Mouse (Mus musculus) lung, postnatal 0 days (tissue): ENCODE measurements around the gene Csf1.

Source experiments
- CTCF ChIP-seq: IDR thresholded peaks from 2 replicates; pipeline ENCODE4 v1.5.1; 2016; ENCODE audit warnings: antibody characterized with exemption, mild to moderate bottlenecking
- EP300 ChIP-seq: IDR thresholded peaks from 2 replicates; pipeline ENCODE4 v1.6.1; 2016; ENCODE audit warnings: antibody characterized with exemption, mild to moderate bottlenecking, control low read depth

DNA sequence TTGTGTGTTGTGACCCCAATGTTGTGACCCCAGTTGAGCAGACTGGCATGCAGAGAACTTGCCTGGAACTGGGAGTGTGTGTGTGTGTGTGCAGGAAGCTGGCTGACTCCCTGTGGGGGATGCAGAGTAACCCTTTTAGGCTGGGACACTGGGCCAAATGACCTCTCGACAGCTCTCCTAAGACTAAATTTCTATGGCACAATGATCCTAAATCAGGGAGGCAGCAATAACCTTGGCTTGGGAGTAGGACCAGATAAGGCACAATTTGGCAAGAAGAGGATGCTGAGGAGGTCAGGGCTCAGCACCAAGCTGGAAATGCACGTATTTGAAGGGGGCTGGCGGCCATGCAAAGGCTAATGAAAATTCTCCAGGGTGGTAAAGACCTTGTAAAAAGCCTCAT lies 14.2 kb downstream of the Csf1 start:
- no peak for TF ChIP-seq CTCF
- TF ChIP-seq EP300, result no peak
